Mouse (Mus musculus) myocyte (in vitro differentiated cells): ENCODE data around the gene Lrpap1.

ENCODE experiments used
- E2F4 ChIP-seq: IDR thresholded peaks from one replicate; pipeline ENCODE4 v1.6.1; 2011; ENCODE audit warnings: mild to moderate bottlenecking, control low read depth, moderate library complexity; ENCODE audit not compliant: insufficient read depth
- MAX ChIP-seq: IDR thresholded peaks from one replicate; pipeline ENCODE4 v1.6.1; 2011; ENCODE audit warnings: low read depth, mild to moderate bottlenecking, control low read depth
- POLR2A ChIP-seq: IDR thresholded peaks from one replicate; pipeline ENCODE4 v1.6.1; 2011; ENCODE audit warnings: low read depth, mild to moderate bottlenecking, control low read depth, moderate library complexity; ENCODE audit not compliant: insufficient read length
- POLR2AphosphoS2 ChIP-seq: IDR thresholded peaks from one replicate; pipeline ENCODE4 v1.6.1; 2011; ENCODE audit warnings: low read depth, control low read depth; ENCODE audit not compliant: insufficient read length
- REST ChIP-seq: IDR thresholded peaks from one replicate; pipeline ENCODE4 v1.6.1; 2011; ENCODE audit warnings: mild to moderate bottlenecking, control low read depth, moderate library complexity; ENCODE audit not compliant: insufficient read depth, insufficient read length
- TCF12 ChIP-seq: IDR thresholded peaks from one replicate; pipeline ENCODE4 v1.6.1; 2011; ENCODE audit warnings: mild to moderate bottlenecking, control low read depth; ENCODE audit not compliant: poor library complexity, insufficient read depth, severe bottlenecking

DNA sequence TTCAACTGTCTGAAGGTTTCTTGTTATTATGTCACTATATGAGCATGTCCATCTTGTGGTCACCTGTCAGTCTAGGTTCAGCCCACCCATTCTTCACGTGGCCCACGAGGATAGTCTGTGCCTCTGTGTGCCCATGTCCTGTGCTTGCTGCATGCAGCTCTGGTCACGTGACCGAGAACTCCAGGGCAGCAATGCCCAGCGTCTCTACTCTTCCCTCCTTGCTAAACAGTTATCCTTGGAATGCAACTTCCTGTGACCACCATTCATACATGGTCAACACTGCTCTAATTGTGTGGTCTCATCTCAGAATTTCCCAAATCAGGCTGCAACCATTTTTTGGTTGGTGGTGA lies 16.0 kb downstream of the Lrpap1 start:
- no peak for TF ChIP-seq MAX
- no peak for TF ChIP-seq TCF12
- peak; percentile 53 for TF ChIP-seq POLR2AphosphoS2
- no peak for TF ChIP-seq POLR2A
- TF ChIP-seq E2F4: no peak
- no peak for TF ChIP-seq REST
